Mouse (Mus musculus): Measurements from ENCODE around the gene A930004D18Rik. TPM values are rescaled to one million over a fixed set of nuclear protein-coding genes. Genes with fewer than 3 reads are reported as not detected.
A peak's percentile ranks its signal among the peaks of the same experiment; 100 is the strongest.

A930004D18Rik gene
- polyA plus RNA-seq, 1 experiment, result 1.8 TPM

DNA sequence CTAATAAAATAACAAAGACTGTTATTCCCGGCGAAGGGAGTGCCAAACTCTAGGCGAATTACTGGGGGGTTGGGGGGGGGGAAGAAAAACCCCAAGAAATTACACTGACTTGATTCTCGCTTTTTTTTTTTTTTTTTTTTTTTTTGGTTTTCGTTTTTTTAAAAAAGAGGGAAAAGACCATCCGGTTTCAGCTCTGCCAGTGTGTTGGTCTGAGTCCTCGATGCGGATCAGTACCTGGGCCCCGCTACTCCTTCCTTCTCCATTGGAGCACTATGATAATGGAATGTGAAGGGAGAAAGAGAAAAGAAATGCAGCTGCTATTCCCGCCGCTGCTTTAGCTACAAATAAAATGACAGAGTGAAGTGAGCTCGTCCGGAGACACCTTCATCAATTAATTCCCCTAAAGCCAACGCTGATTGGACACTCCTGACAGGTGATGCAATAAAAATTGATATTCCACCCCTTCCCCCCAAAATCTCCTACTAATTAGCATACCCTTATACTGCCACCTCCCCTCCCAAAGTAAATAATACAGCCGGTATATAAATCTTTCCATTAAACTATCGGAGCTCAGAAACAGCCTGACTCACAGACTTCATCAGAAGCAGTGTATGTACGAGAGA, 11.0 kb upstream of the A930004D18Rik start, which contains the start of gene Skida1:
Gene Skida1 (minus strand): TSS at position 599 of the 623 bp plus-strand sequence.
- H3K27me3 ChIP-seq (ENCODE audit: control insufficient read depth, insufficient read depth, insufficient read length), result no peaks in the 10 kb centered on the region
- H3K36me3 ChIP-seq (ENCODE audit: control insufficient read depth, insufficient read depth), result no peaks in the 10 kb centered on the region
- no peaks in the 10 kb centered on the region for H3K79me2 ChIP-seq (ENCODE audit: control insufficient read depth, insufficient read depth)
- peak within 1 kb of the TSS; percentile 0 for H3ac ChIP-seq (ENCODE audit: control insufficient read depth, insufficient read length)
- no peak for TF ChIP-seq USF1 (IDR thresholded peaks at IDR 0.05; ENCODE audit: low read depth)
- TF ChIP-seq MYOD1 (IDR thresholded peaks at IDR 0.05; ENCODE audit: control insufficient read depth in 1 of 3, insufficient read length in 2 of 3, low read depth in 2 of 3), result no peak
- TF ChIP-seq POLR2A (IDR thresholded peaks at IDR 0.05; ENCODE audit: insufficient read length, low read depth), result no peak
- TF ChIP-seq MYOG (IDR thresholded peaks at IDR 0.05; ENCODE audit: control insufficient read depth in 1 of 3, insufficient read depth in 1 of 3, insufficient read length in 2 of 3, low read depth in 2 of 3), result no peak
- TF ChIP-seq REST (IDR thresholded peaks at IDR 0.05; ENCODE audit: insufficient read depth, insufficient read length), result no peak
- no peak for TF ChIP-seq TCF12 (IDR thresholded peaks at IDR 0.05; ENCODE audit: insufficient read depth, poor library complexity, severe bottlenecking)
- TF ChIP-seq POLR2AphosphoS2 (IDR thresholded peaks at IDR 0.05; ENCODE audit: insufficient read length, low read depth), result no peak
- no peak for TF ChIP-seq TCF3 (IDR thresholded peaks at IDR 0.05; ENCODE audit: insufficient read length, low read depth)
- no peak for TF ChIP-seq SRF (IDR thresholded peaks at IDR 0.05; ENCODE audit: control insufficient read depth, insufficient read length, low read depth)
- TF ChIP-seq MAX (IDR thresholded peaks at IDR 0.05; ENCODE audit: low read depth), result no peak
- no peak for TF ChIP-seq CEBPB (IDR thresholded peaks at IDR 0.05; ENCODE audit: insufficient read depth, poor library complexity, severe bottlenecking)
- TF ChIP-seq E2F4 (IDR thresholded peaks at IDR 0.05; ENCODE audit: insufficient read depth), result no peak
- peak within 1 kb of the TSS; percentile 68 for H3K4me3 ChIP-seq
- H3K4me2 ChIP-seq (ENCODE audit: low read depth), result peak within 1 kb of the TSS; percentile 95

DNA sequence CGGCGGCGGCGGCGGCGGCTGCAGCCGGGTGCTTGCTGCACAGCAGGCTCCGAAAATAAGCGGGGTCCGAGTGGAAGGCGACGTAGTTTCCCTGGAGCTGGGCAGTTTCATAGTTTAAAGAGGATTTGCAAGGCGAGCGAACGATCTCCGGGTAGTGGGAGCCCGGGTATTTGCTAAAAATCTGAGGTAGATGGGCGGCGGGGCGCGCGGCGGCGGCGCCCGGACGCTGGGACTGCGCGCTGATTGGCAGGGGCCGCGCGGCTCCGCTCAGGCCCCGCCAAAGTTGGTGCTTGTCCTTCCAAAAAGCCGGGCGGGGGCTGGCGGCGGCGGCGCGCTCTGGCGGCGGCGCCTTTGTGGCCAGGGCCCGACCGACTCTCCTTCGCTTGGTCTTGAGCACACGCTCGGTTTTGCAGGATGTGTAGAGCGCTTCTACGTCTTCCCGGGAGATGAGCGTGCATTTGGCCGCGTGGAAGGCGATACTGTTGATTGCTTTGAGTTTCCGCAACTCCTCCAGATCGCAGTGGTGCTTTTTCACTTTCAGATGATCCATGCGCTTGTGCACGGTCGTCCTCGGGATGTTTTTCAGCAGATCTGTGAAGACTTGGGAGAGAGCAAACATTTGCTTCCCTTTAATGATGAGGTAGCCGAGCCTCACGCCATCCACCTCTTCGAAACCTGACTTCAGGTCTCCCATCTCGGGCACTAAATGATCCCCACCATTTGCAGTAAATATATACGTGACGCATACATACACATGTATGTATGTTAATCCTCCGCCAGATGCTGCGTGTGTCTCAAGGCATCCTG, 10.3 kb upstream of the A930004D18Rik start:
- Histone ChIP-seq H3K27me3 (ENCODE audit: control insufficient read depth, insufficient read depth, insufficient read length) (no peaks in the 10 kb centered on the region), H3ac (ENCODE audit: control insufficient read depth, insufficient read length) (peak overlapping the region; percentile 0), H3K4me2 (ENCODE audit: low read depth) (peak overlapping the region; percentile 95), H3K4me3 (peak overlapping the region; percentile 68), H3K79me2 (ENCODE audit: control insufficient read depth, insufficient read depth) (no peaks in the 10 kb centered on the region), H3K36me3 (ENCODE audit: control insufficient read depth, insufficient read depth) (no peaks in the 10 kb centered on the region)
- TF ChIP-seq SRF (IDR thresholded peaks at IDR 0.05; ENCODE audit: control insufficient read depth, insufficient read length, low read depth) (no peak), E2F4 (IDR thresholded peaks at IDR 0.05; ENCODE audit: insufficient read depth) (no peak), POLR2A (IDR thresholded peaks at IDR 0.05; ENCODE audit: insufficient read length, low read depth) (peak; percentile 41)

DNA sequence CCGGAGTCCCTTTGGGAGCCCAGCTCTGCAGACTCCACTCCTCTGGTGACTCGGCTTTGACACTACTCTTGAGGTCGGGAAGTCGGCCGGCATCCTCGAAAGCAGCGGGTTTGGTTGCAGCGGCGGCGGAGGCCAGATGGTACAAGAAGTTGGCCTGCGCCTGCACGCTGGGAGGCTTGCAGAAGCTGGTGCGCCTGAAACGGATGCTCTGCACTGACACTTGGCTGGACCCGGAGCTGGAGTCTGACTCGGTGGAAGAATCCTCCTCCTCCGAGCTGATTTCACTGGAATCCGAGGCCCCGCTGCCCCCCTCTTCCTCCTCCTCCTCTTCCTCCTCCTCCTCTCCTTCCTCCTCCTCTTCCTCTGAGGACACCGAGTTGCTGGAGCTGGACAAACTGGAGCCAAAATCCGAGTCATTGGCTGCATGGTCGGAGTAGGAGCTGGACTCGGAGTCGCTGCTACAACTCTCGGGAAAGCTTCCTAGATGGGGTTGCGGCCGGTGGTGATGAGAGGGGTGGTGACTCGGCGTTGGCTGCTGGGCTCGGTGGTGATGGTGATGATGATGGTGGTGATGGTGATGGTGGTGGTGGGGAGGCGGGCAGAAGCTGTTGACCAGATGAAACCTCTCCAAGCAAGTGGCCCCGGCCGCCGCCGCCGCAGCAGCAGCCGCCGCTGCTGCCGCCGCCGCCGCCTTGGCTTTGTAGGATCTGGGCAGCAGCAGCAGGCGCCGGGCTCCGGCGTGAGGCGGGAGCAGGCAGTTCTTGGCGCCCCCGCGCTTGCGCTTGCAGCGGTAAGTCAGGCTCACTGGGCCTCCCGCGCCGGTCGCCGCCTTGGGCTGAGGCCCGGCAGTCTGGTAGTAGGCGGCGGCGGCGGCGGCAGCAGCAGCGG, 9.5 kb upstream of the A930004D18Rik start:
- H3K4me3 ChIP-seq, result peak overlapping the region; percentile 68
- H3K79me2 ChIP-seq (ENCODE audit: control insufficient read depth, insufficient read depth), result no peaks in the 10 kb centered on the region
- peak in 1 of 3 experiments; percentile 58 for TF ChIP-seq MYOG (IDR thresholded peaks at IDR 0.05; ENCODE audit: control insufficient read depth in 1 of 3, insufficient read depth in 1 of 3, insufficient read length in 2 of 3, low read depth in 2 of 3)
- TF ChIP-seq POLR2A (IDR thresholded peaks at IDR 0.05; ENCODE audit: insufficient read length, low read depth), result peak; percentile 15
- TF ChIP-seq E2F4 (IDR thresholded peaks at IDR 0.05; ENCODE audit: insufficient read depth), result no peak

DNA sequence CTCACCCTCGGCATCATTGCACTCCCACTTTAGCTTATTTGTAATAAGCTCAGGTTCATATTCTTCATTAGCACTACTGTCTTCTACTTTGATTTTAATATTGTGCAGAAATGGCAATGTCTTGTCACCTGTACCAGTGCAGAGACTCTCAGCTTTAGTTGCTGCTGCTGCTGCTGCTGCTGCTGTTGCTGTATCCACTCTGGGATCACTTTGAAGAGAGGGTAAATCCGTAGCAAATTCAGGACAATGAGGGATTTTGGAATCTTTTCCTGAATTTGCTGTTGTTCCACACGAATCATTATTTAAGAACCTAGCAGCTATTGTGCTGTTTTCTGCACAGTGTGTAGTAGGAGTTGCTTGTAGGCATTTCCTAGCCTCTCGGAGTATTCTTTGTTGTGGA, 8.6 kb upstream of the A930004D18Rik start:
- Histone ChIP-seq H3K79me2 (ENCODE audit: control insufficient read depth, insufficient read depth) (no peaks in the 10 kb centered on the region), H3K4me3 (peak overlapping the region; percentile 68), H3ac (ENCODE audit: control insufficient read depth, insufficient read length) (no peak overlapping the region), H3K36me3 (ENCODE audit: control insufficient read depth, insufficient read depth) (no peaks in the 10 kb centered on the region), H3K4me2 (ENCODE audit: low read depth) (peak overlapping the region; percentile 95), H3K27me3 (ENCODE audit: control insufficient read depth, insufficient read depth, insufficient read length) (no peaks in the 10 kb centered on the region)
- TF ChIP-seq E2F4 (IDR thresholded peaks at IDR 0.05; ENCODE audit: insufficient read depth), result no peak
- TF ChIP-seq POLR2A (IDR thresholded peaks at IDR 0.05; ENCODE audit: insufficient read length, low read depth), result no peak
- no peak for TF ChIP-seq POLR2AphosphoS2 (IDR thresholded peaks at IDR 0.05; ENCODE audit: insufficient read length, low read depth)
- no peak for TF ChIP-seq SRF (IDR thresholded peaks at IDR 0.05; ENCODE audit: control insufficient read depth, insufficient read length, low read depth)
- TF ChIP-seq REST (IDR thresholded peaks at IDR 0.05; ENCODE audit: insufficient read depth, insufficient read length), result no peak
- no peak for TF ChIP-seq MYOD1 (IDR thresholded peaks at IDR 0.05; ENCODE audit: control insufficient read depth in 1 of 3, insufficient read length in 2 of 3, low read depth in 2 of 3)
- TF ChIP-seq TCF12 (IDR thresholded peaks at IDR 0.05; ENCODE audit: insufficient read depth, poor library complexity, severe bottlenecking), result no peak
- no peak for TF ChIP-seq CEBPB (IDR thresholded peaks at IDR 0.05; ENCODE audit: insufficient read depth, poor library complexity, severe bottlenecking)
- TF ChIP-seq TCF3 (IDR thresholded peaks at IDR 0.05; ENCODE audit: insufficient read length, low read depth), result no peak

More for the DNA sequence above, 9.5 kb upstream of the A930004D18Rik start:
- no peaks in the 10 kb centered on the region for H3K27me3 ChIP-seq (ENCODE audit: control insufficient read depth, insufficient read depth, insufficient read length)
- no peaks in the 10 kb centered on the region for H3K36me3 ChIP-seq (ENCODE audit: control insufficient read depth, insufficient read depth)
- H3ac ChIP-seq (ENCODE audit: control insufficient read depth, insufficient read length), result peak overlapping the region; percentile 0
- peak overlapping the region; percentile 95 for H3K4me2 ChIP-seq (ENCODE audit: low read depth)
